Mouse (Mus musculus) gastrocnemius, postnatal 14 days (tissue): ENCODE results near the gene Trim34b. TPM values are rescaled to one million over a fixed set of nuclear protein-coding genes. Genes with fewer than 3 reads are reported as not detected.
"Not testable (repeated sequence)": the region's sequence is repeated elsewhere in the genome, so short reads cannot be mapped to it uniquely, and the experiment has no call there.

Source experiments
- DNase-seq: peaks from one replicate; pipeline ENCODE4 v3.0.0; 2021; ENCODE audit warnings: mixed read lengths
- intact Hi-C: fragments of 180-260 bp; cut with DNase I; formaldehyde crosslinking; loops from one replicate; pipeline ENCODE4 v1.15.1; 2025; ENCODE audit warnings: low total_unique reads
- long read RNA-seq, 2 experiments: library from polyadenylated mRNA; stranded (forward); transcript quantifications; one replicate each; pipeline ENCODE4 v2.0.0; 2021
- total RNA-seq, 2 experiments: library from RNA; stranded (reverse); gene quantifications; 2 replicates each; pipeline ENCODE4 v1.2.3; 2021

Trim34b gene
- total RNA-seq = under 1 TPM; 0.14 to 0.24 TPM
- long read RNA-seq, experiment 1 = 0 reads
- long read RNA-seq, experiment 2 = 0 reads

GRCm38 (mm10) chr7:104329171-104329570 is at the start of gene Trim34b:
Gene Trim34b (plus strand): TSS chr7:104329471.
- DNase-seq, intact Hi-C loops: not testable (repeated sequence)

DNA sequence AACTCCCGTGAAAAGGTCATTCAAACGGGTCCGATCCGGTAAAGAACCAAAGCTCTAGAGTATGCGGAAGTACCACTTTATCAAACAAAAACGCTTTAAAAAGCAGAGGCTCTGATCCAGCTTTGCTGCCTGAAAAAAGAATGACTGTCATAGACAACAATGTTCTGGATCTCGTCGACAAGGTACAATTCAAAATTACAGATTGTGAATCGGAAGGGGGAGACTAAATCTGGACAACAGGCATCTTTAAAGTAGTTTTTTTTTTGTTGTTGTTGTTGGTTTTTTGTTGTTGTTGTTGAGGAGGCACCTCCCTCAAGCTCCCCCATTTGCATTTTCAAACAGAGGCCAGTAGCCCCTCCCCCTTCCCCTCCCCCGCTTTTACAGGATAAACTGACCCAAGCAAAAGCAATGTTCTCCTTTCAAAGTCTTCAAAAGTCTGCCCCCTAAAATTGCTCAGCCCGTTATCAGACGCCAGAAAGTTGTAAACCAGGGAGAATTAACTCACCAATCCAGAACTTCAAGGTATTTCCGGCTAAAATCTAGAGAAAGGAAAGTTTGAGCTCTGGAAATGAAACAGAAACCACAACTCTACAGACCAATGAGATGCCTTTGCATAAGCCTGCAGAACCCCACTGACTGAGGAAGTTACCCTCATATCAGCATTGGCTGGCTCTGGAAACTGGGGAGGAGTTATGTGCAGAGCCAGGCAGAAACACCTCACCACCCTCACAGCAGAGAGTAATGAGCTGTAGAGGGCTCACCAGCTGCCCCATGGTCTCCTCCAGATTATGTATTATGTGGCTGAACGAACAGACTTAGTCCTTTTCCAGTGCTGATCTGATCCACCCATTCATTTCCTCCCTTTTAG is 41.5 kb upstream of the Trim34b start, which contains the start of gene Trim5:
TSS of gene Trim5 (minus strand) at position 519 of the 868 bp plus-strand sequence.
- DNase-seq, intact Hi-C loops: not testable (repeated sequence)

DNA sequence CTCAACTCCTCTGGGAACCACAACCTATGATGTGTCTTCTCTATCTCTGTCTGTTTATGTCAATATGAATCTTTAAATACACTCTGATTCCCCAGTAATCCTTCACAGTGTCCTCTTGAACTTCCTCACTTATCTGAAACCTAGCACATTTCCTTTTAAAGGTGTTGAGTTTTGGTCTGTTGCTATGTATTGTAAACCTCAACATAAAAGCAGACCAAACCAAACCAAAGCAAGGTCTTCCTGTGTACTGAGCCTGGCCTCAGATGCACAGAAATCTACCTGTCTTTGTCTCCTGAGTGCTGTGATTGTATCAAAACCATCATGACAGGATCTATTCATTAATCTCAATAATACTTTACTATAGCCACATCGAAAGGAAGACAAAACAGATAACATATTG is 38.6 kb upstream of the Trim34b start:
- DNase-seq = no peak
- intact Hi-C loops = no loop called here

GRCm38 (mm10) chr7:104291638-104292400 is 37.5 kb upstream of the Trim34b start:
- intact Hi-C loops = no loop called here
- no peak for DNase-seq

- intact Hi-C loops = no loop called here
- no peak for DNase-seq
Observed at GRCm38 (mm10) chr7:104314796-104315353, 14.4 kb upstream of the Trim34b start.

- DNase-seq, intact Hi-C loops: not testable (repeated sequence)
Observed at GRCm38 (mm10) chr7:104315369-104316080, 13.7 kb upstream of the Trim34b start, which contains the start of gene Trim12a. Gene Trim12a (minus strand): TSS chr7:104315466.

DNA sequence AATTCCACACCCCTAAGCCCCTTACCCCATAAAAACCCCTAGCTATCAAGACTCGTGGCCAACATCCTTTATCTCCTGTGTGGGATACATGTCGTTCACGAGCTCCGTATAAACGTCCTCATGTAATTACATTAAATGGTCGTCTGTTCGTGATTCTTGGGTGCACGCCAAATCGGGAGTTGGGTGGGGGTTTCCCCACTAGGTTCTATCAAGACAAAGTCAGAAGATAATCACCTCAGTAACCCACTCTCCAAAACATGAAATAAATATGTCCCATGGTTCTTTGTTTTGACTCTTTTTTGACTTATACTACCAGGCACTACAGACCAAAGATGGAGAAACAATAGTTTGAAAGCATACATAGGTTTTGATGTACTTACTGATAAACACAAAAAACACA is 7.2 kb upstream of the Trim34b start:
- intact Hi-C loops = no loop called here
- no peak for DNase-seq

- intact Hi-C loops, DNase-seq: not testable (repeated sequence)
Observed at GRCm38 (mm10) chr7:104335547-104335946, 6.3 kb downstream of the Trim34b start.

DNA sequence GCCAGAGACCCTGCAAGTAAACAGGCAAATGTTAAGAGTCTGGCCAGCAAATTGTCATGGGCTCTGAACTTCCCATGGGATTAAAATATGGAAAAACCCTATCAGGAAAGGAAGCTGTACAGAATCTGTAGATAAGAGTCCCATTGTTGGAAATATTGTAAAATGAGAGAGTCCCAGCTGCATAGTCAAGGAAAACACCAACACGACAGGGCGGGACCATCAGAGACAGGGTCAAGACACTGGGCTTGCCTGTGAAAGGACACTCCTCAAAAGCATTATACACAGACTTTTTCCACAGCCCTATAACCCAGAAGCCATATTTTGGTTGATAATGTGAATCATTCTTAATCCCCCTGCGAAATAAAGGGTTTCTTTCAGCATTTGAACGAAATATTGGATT is 11.5 kb downstream of the Trim34b start:
- intact Hi-C loops, DNase-seq: not testable (repeated sequence)

DNA sequence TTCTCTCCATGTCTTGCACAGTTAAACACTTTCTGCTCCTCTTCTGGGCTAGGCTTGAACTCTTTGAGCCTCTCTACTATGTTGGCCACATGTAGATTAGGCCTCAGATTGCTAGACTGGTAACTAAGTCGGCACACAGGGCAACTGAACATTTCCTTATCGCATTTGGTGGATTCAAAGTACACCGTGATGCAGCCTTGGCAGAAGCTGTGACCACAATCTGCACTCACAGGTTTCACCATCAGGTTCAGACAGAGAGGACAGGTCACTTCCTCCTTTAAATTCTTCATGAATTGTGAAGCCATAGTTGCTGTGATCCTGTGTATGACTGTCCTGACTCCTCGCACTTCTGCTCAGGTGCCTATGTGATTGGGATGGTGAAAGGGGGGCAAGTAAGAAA is 18.8 kb downstream of the Trim34b start:
- intact Hi-C loops, DNase-seq: not testable (repeated sequence)

GRCm38 (mm10) chr7:104352717-104353599 is 23.7 kb downstream of the Trim34b start, which contains the start of gene Trim12c:
Gene Trim12c (minus strand): TSS chr7:104353362.
- intact Hi-C loops = no loop called here

DNA sequence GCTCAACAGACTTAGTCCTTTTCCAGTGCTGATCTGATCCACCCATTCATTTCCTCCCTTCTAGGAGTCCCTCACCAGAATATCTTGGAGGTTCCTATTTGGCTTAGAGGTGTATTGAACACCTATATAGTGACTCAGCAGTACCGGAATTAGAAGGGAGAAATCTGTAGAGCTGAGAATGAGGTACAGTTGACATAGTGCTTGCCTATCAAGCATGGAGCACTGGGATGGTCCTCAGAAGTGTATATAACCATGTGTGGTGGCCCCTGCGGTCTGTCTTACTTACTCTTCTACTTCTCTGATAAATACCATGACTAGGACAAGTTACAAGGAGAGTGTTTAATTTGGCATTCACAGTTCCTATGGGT is 24.3 kb downstream of the Trim34b start:
- intact Hi-C loops = no loop called here
- no peak for DNase-seq

More at GRCm38 (mm10) chr7:104352717-104353599, 23.7 kb downstream of the Trim34b start, which contains the start of gene Trim12c:
- peak; percentile 57 for DNase-seq

GRCm38 (mm10) chr7:104366339-104366738 is 37.1 kb downstream of the Trim34b start:
- intact Hi-C loops = no loop called here
- no peak for DNase-seq

GRCm38 (mm10) chr7:104369736-104370414 is 40.6 kb downstream of the Trim34b start, which contains the start of gene Trim30b:
Gene Trim30b (minus strand): TSS chr7:104369884.
- no peak for DNase-seq
- intact Hi-C loops = no loop called here
